Mouse (Mus musculus) liver, adult 2 months (tissue): Measurements from ENCODE around the gene Nupl2.

Source experiments
- CTCF ChIP-seq: fragments of 200-500 bp; IDR thresholded peaks from 2 replicates; pipeline ENCODE4 v1.5.1; 2011; ENCODE audit warnings: low read depth, low read length, control low read depth
- POLR2A ChIP-seq: fragments of 200-500 bp; IDR thresholded peaks from 2 replicates; pipeline ENCODE4 v1.6.1; 2011; ENCODE audit warnings: low read length, control low read depth; ENCODE audit not compliant: insufficient read depth; ENCODE audit errors: extremely low read depth

- no peak for TF ChIP-seq CTCF
- no peak for TF ChIP-seq POLR2A
Observed at GRCm38 (mm10) chr5:24172092-24172491, 7.3 kb downstream of the Nupl2 start.
